Mouse (Mus musculus) macrophage (primary cell): Measurements from ENCODE around the gene Acsl1. TPM values are rescaled to one million over a fixed set of nuclear protein-coding genes. Genes with fewer than 3 reads are reported as not detected.

ENCODE experiments used
- H3K27ac ChIP-seq: fragments of 350-480 bp; formaldehyde crosslinking; 2 replicates; pipeline ENCODE4 v1.9.0; 2021
- H3K36me3 ChIP-seq: fragments of 350-480 bp; formaldehyde crosslinking; 2 replicates; pipeline ENCODE4 v1.9.0; 2021; ENCODE audit errors: inconsistent target
- H3K4me3 ChIP-seq: fragments of 350-480 bp; formaldehyde crosslinking; 2 replicates; pipeline ENCODE4 v1.9.0; 2021; ENCODE audit errors: inconsistent target
- H3K79me2 ChIP-seq: fragments of 350-480 bp; formaldehyde crosslinking; 2 replicates; pipeline ENCODE4 v1.9.0; 2021; ENCODE audit errors: inconsistent target
- WGBS: methylation state at CpG from one replicate; pipeline ENCODE4 v1.1.7; 2026; ENCODE audit warnings: inconsistent platforms; ENCODE audit not compliant: missing documents; 5-methylcytosine and 5-hydroxymethylcytosine counted together
- polyA plus RNA-seq: library from polyadenylated mRNA; stranded (reverse); fragments of 250-400 nt; gene quantifications from 3 replicates; pipeline ENCODE4 v1.2.4, GENCODE M21; 2018; ENCODE audit warnings: inconsistent platforms
- total RNA-seq, 78 experiments: library from RNA; depleted of rRNA; stranded (reverse); fragments of 250-400 nt; gene quantifications; 1 replicate in 9 of 78; 2 replicates in 24 of 78; 3 replicates in 43 of 78; 4 replicates in 2 of 78; pipeline ENCODE4 v1.2.4; 2018; ENCODE audit warnings: inconsistent platforms in 56 of 78

The Acsl1 gene
- 100 to 1,000 TPM in 12 of 26 experiments, 10 to 100 TPM in 14; 29.5 to 856 (median 87.0) TPM for total RNA-seq (2018; cell fraction: chromatin; rRNA removed)
- total RNA-seq (2018; cell fraction: cytosol; rRNA removed) = 100 to 1,000 TPM in 5 of 26 experiments, 10 to 100 TPM in 21; 20.1 to 243 (median 49.5) TPM
- 100 to 1,000 TPM in 13 of 26 experiments, 10 to 100 TPM in 13; 25.8 to 675 (median 80.4) TPM for total RNA-seq (2018; cell fraction: nucleus; rRNA removed)
- polyA plus RNA-seq = 17.4 to 22.9 TPM (median 20.4 TPM) in 3 replicates

DNA sequence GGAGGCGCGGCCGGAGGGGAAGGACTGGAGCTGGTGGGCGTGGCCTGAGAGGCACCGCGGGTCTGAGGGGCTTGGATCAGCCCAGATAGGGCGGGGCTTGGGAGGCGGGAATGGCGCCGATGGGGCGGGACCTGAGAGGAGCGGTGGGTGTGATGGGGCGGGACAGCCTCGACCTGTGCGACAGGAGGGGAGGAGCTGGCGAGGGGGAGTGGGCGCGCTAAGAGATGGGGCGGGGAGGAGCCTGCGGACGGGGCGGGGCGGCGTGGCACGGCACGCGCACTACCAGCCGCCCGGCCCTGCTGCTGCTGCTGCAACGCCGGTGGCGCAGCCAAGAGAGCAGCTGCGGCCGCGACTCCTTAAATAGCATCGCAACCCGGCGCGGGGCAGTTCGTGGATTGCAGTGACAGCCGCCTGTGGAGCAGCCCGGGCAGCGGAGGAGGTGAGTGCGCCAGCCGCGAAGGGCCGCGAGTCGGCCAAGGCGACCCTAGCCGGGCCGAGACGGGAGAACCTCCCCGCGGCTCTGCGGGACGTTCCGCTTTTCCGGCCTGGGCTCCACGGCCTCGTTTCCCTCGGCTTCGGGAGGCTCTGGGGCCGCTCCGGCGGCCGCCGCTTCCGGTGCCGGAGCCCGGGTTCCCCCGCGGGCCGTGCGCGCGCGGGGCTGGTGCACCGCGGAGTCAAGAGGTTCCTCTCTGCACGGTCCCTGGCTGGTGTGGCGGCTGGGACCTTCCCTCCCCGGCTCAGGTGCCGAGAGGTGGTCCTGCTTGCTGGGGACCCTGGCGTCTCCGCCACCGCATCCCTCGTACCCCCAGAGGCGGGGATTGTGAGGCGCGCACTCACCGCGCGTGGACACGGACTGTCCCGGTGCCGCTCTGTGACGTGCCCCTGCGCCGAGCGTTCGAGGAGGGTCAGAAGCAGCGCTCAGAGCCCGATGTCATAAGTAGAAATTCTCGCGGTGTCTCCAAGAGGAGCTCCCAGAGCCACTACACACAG is at the start of gene Acsl1:
Acsl1 (plus strand) TSS at position 246 of the 990 bp plus-strand sequence.
- under 1% methylated on average over 104 of the region's 106 CpGs for WGBS
- Histone ChIP-seq H3K4me3 (peak within 1 kb of the TSS; percentile 50), H3K27ac (no peak within 1 kb of the TSS), H3K36me3 (no peaks in the 10 kb centered on the region), H3K79me2 (peaks cover 45% of the 10 kb centered on the region)

- Histone ChIP-seq H3K79me2 (no peaks in the 10 kb centered on the region), H3K36me3 (no peaks in the 10 kb centered on the region), H3K27ac (no peak overlapping the region), H3K4me3 (no peak overlapping the region)
- WGBS = 51% methylated on average over 6 of the region's 6 CpGs
Measured at GRCm38 (mm10) chr8:46421515-46421914, 49.3 kb upstream of the Acsl1 start.

GRCm38 (mm10) chr8:46427940-46428339 is 42.9 kb upstream of the Acsl1 start:
- no peak overlapping the region for H3K27ac ChIP-seq
- no peaks in the 10 kb centered on the region for H3K36me3 ChIP-seq
- no peak overlapping the region for H3K4me3 ChIP-seq
- no peaks in the 10 kb centered on the region for H3K79me2 ChIP-seq

GRCm38 (mm10) chr8:46429871-46430270 is 41.0 kb upstream of the Acsl1 start:
- 77% methylated on average over 7 of the region's 7 CpGs for WGBS
- H3K36me3 ChIP-seq = no peaks in the 10 kb centered on the region
- no peak overlapping the region for H3K4me3 ChIP-seq
- no peaks in the 10 kb centered on the region for H3K79me2 ChIP-seq
- no peak overlapping the region for H3K27ac ChIP-seq

DNA sequence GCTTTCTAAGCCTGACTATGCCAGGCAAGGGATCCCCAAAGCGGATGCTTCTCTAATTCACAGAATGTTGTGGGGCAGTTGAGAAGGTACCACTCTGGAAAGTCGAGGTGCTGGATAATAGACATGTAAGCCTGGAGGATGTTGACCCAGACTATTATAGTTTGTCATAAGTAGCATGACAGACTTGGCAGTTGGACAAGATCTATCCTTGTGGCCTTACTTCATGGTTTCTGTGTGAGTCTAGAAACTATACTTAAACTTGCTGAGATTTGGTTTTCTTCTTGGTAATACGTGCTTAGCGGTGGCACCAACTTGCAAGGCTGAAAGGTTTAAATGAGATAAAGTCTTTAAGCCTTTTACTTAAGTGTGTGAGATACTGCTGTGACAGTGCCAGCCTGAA is 38.9 kb upstream of the Acsl1 start:
- Histone ChIP-seq H3K79me2 (no peaks in the 10 kb centered on the region), H3K4me3 (no peak overlapping the region), H3K27ac (no peak overlapping the region), H3K36me3 (no peaks in the 10 kb centered on the region)
- 91% methylated on average over 4 of the region's 4 CpGs for WGBS

- no peak overlapping the region for H3K4me3 ChIP-seq
- H3K79me2 ChIP-seq = no peaks in the 10 kb centered on the region
- no peak overlapping the region for H3K27ac ChIP-seq
- no peaks in the 10 kb centered on the region for H3K36me3 ChIP-seq
- 80% methylated on average over 3 of the region's 3 CpGs for WGBS
Measured at GRCm38 (mm10) chr8:46432581-46432980, 38.3 kb upstream of the Acsl1 start.

GRCm38 (mm10) chr8:46433656-46434055 is 37.2 kb upstream of the Acsl1 start:
- 83% methylated on average over 1 of the region's 1 CpGs for WGBS
- Histone ChIP-seq H3K36me3 (no peaks in the 10 kb centered on the region), H3K27ac (no peak overlapping the region), H3K4me3 (no peak overlapping the region), H3K79me2 (no peaks in the 10 kb centered on the region)

DNA sequence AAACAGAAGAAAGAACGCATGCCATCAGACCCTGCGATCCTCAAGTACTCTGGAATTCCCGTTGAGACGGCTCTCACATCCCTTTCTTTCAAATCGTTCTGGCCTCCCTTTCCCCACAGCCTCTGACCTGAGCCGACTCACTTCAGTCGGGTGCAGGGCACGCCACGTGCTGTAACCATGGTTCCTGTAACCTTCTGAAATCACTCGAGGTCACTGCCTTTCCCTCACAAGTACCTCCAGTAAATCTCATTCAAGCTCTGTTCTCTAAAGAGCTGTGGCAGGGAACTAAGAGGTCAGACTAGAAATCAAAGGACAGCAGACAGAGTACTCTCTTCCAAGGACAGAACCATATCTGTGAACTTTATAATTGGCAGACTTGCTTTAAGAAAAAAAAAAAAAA is 32.3 kb upstream of the Acsl1 start:
- H3K4me3 ChIP-seq = no peak overlapping the region
- H3K36me3 ChIP-seq = no peaks in the 10 kb centered on the region
- H3K79me2 ChIP-seq = no peaks in the 10 kb centered on the region
- 83% methylated on average over 10 of the region's 10 CpGs for WGBS
- H3K27ac ChIP-seq = no peak overlapping the region

DNA sequence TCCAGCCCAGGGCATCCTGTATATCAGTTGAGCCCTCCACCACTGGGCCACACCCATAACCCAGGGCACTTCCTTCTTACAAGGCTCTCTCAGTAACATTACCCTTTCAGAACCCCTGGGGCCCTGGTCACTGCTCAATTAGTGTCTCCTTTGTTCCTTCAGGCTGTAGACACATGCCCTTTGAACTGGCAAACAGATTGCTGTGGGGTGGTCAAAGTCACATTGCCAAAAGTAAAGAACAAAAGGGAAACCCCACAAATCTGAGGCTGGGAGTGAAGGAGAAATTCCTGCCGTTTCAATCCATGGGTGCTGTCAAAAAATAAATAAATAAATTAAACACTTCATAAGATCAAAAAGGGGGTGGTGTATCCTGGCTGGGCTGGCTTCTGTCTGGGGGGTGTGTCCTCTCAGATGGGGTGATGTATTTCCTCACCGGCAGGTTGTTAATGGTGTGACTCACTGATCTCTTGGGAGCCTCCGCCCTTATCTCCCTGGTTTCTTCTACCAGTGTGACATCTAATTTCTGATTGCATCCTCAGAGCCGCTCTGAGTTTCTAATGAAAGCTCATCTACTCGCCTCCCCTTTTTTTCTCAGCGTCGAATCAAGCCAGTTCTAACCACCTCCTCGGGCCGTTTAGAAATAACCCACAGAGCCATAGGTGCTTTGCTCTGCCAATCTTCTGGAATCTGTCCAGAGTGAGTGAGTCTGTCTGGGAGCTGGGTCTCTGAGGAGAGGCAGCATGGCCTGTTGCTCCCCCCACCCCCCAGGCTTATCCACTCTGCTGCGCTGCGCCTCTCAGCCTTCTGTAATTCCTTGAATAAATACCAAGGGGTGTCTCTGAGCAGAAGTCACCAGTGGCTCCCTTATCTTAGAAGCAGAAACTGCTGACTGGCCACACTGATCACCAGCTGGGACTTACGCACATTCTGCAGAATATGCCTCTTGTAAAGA is 24.6 kb upstream of the Acsl1 start:
- 87% methylated on average over 12 of the region's 12 CpGs for WGBS
- Histone ChIP-seq H3K27ac (no peak overlapping the region), H3K4me3 (no peak overlapping the region), H3K36me3 (no peaks in the 10 kb centered on the region), H3K79me2 (no peaks in the 10 kb centered on the region)

DNA sequence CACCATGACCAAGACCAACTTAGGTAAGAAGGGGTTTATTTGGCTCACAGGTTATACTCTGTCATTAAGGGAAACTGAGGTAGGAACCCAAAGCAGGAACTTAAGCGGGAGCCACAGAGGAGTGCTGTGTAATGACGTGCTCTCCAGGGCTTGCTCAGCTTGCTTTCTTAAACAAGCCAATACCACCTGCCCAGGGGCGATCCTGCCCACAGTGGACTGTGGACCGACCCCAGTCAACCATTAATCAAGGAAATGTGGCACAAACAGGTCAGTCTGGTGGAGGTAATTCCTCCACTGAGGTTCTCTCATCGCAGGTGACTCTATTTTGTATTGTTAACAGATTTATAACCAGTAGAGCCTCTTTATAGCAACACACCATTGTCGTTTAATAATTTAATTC is 23.5 kb upstream of the Acsl1 start:
- no peaks in the 10 kb centered on the region for H3K79me2 ChIP-seq
- 92% methylated on average over 6 of the region's 6 CpGs for WGBS
- no peaks in the 10 kb centered on the region for H3K36me3 ChIP-seq
- H3K27ac ChIP-seq = no peak overlapping the region
- no peak overlapping the region for H3K4me3 ChIP-seq

- no peaks in the 10 kb centered on the region for H3K36me3 ChIP-seq
- H3K27ac ChIP-seq = no peak overlapping the region
- H3K79me2 ChIP-seq = no peaks in the 10 kb centered on the region
- no peak overlapping the region for H3K4me3 ChIP-seq
- 87% methylated on average over 5 of the region's 5 CpGs for WGBS
Measured at GRCm38 (mm10) chr8:46448606-46449005, 22.2 kb upstream of the Acsl1 start.

DNA sequence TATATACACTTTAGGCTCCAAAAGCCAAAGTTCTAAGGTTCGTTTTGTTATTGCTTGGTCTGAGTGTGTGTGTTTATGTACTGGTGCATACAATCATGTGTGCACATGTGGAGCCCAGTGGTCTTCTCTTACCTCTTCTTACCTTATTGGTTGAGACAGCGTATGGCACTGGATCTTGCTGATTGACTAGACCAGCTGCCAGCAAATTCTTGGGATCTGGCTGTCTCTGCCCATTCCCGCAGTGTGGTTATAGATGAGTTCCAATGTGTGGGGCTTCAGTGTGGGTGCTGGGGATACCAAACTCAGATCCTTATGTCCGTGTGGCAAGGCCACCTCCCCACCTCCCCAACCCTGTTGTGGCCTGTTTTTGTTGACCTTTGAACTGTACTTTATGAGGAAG is 21.8 kb upstream of the Acsl1 start:
- H3K79me2 ChIP-seq = no peaks in the 10 kb centered on the region
- H3K27ac ChIP-seq = no peak overlapping the region
- 90% methylated on average over 4 of the region's 4 CpGs for WGBS
- H3K4me3 ChIP-seq = no peak overlapping the region
- H3K36me3 ChIP-seq = no peaks in the 10 kb centered on the region

- 88% methylated on average over 8 of the region's 8 CpGs for WGBS
- Histone ChIP-seq H3K27ac (no peak overlapping the region), H3K79me2 (no peaks in the 10 kb centered on the region), H3K4me3 (no peak overlapping the region), H3K36me3 (no peaks in the 10 kb centered on the region)
Measured at GRCm38 (mm10) chr8:46449723-46450251, 21.1 kb upstream of the Acsl1 start.

GRCm38 (mm10) chr8:46458215-46458811 is 12.5 kb upstream of the Acsl1 start:
- 69% methylated on average over 6 of the region's 6 CpGs for WGBS
- H3K4me3 ChIP-seq = no peak overlapping the region
- H3K36me3 ChIP-seq = no peaks in the 10 kb centered on the region
- no peaks in the 10 kb centered on the region for H3K79me2 ChIP-seq
- no peak overlapping the region for H3K27ac ChIP-seq
